Mouse (Mus musculus) urinary bladder, postnatal 10 days (tissue): ENCODE results near the gene Gm12394.
"Not testable (repeated sequence)": the region's sequence is repeated elsewhere in the genome, so short reads cannot be mapped to it uniquely, and the experiment has no call there.

Experiments used
- DNase-seq: peaks from one replicate; pipeline ENCODE4 v3.0.0; 2022; ENCODE audit warnings: low spot score

Gene Gm12394

GRCm38 (mm10) chr4:42856671-42857070, at the start of gene Gm12394:
TSS of gene Gm12394 (minus strand) at chr4:42856771.
- DNase-seq, result not testable (repeated sequence)

GRCm38 (mm10) chr4:42904966-42905365, 48.4 kb upstream of the Gm12394 start:
- DNase-seq, result no peak

- DNase-seq, result no peak
Measured at GRCm38 (mm10) chr4:42904523-42904922, 48.0 kb upstream of the Gm12394 start.

GRCm38 (mm10) chr4:42903942-42904341, 47.4 kb upstream of the Gm12394 start:
- no peak for DNase-seq

DNA sequence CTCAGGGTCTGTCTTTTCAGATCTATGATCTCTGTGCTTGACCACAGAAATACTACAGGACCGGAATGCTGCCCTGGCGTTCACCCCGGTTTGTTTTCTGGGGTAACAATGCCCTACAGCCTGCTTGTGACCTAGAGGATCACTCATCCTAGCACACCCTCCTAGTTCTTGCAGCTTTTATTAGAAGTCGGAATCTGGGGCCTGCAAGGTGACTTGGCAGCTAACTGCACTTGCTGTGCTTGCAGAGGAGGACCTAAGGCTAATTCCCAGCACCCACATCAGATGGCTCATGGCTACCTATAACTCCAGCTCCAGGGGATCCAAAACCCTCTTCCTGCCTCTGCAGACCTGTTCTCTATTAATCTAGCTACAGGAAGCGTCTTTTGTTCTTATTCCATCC, 46.2 kb upstream of the Gm12394 start:
- no peak for DNase-seq

DNA sequence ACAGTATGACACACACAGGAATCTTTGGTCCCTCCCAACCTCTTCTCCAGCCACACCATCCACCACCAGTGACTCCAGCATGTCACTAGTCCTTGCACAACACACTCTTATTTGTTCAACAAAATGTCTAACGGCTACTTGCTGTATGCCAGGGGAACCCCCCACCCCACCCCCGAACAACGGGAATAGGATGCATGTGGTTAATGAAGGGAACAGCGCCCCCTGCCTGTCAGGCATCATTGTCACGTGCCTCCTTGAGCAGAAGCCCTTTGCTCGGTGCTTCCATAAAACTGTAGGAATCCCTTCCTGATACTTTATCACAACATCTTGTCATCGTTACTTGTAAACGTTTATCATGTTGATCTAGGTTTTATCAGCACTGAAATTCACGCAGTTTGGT, 45.6 kb upstream of the Gm12394 start:
- no peak for DNase-seq

- DNase-seq, result no peak
Measured at GRCm38 (mm10) chr4:42900878-42901277, 44.3 kb upstream of the Gm12394 start.

DNA sequence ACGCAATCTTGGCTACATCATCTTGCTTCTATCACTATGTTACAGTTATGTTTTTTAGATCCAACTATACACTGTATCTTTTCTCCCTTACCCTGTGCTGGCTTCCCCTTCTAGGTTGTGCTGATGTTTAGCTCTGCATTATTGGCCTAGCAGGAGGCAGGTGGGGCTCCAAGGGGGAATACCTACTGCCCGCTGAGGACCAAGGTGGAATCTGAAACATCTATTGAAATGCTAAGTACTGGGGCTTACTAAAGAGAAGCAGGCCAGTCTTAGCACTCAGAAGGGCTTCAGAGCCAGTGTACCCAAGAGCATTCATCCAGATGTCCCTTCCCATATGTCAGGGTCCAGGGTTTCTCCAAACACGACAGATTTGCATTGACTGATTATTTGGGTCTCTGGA, 42.3 kb upstream of the Gm12394 start:
- DNase-seq, result no peak

DNA sequence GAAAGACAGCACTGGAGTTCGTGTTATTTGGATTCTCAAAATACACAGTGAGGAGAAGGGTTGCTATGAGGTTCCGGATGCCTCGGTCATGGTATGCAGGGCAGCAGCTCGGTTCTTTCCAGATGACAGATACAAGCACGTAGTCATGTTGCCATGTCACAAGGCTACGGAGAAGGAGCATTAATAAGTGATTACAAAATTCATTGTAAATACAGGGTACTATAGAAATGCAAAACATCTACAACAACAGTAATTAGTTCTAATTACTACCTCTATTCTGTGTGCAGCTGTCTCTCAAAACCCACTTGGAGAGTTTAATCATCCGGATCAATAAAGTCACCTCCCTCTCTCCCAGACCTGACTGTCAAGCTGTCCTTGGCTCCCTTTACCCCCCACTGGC, 38.5 kb upstream of the Gm12394 start:
- DNase-seq, result no peak

GRCm38 (mm10) chr4:42891176-42891575, 34.6 kb upstream of the Gm12394 start:
- no peak for DNase-seq

DNA sequence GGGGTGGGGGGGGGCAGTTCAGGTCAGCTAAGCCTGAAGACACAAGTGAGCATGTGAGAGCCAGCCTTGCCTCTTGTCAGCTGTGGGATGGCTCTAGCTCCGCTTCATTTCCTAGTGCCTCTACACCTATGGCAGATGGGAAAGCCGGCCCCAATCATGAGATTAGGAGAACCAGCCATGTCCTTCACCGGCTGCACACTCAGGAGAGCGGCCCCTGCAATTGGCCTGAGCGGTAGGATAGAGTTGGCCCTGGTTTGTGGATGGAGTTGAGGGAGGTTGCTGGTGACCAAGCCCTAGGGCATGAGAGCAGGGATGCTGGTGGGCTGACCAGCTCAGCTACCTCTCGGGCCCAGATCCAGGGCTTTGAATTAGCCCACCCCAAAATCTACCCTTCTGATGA, 32.2 kb upstream of the Gm12394 start:
- DNase-seq, result no peak

GRCm38 (mm10) chr4:42886926-42887325, 30.4 kb upstream of the Gm12394 start:
- DNase-seq, result no peak

DNA sequence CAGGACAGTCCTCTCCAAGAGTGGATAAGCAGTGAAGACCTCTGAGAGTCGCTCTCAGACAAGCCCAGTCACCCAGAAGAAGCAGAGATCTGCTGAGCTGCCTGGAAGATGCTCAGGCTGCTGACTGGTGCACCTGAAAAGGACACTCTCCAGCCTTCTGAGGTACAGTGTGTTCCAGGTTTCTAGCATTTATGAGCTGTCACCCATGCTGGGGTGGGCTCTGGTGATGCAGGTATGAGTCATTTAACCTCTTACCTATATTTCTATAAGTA, 24.0 kb upstream of the Gm12394 start:
- no peak for DNase-seq

DNA sequence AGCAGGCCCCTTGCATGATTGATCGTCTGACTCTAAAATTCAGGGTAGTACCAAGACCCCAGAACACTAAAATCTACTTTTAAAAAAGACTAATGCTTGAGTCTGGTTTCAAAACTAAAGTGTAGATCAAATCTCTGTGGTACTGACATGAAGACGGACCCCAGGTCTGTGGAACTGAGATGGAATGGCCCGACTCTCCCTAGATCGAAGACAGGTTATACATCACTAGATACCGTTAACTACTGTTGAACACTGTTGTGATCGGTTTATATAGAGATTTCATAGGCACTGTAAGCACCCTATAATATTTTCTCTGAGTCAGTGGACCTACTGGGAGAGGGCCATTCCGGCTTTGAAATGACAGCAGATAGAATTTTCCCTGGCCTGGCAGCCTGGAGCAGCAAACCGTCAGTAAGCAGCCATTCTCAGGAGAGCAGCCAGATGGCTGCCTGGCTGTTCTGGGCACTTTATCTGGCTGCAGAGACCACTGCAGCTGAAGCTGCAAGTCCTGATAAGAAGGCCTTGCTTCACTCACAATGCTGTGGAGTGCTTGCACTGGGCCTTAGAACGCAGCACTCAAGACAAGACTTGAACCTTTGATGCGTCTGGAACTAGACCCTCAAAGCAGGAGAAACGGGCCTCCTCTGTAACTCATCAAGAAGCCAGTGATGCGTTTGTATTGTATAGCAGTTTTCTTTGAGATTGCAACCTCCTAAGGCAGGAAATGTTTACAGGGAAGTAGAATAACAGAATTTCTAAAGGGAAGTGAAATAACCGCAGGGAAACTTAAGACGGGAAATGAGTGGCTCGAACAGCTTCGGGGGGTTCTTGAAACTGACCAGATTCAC, 23.5 kb upstream of the Gm12394 start:
- no peak for DNase-seq

GRCm38 (mm10) chr4:42877657-42878056, 21.1 kb upstream of the Gm12394 start:
- DNase-seq, result no peak

- DNase-seq, result no peak
Measured at GRCm38 (mm10) chr4:42876586-42877291, 20.2 kb upstream of the Gm12394 start.

DNA sequence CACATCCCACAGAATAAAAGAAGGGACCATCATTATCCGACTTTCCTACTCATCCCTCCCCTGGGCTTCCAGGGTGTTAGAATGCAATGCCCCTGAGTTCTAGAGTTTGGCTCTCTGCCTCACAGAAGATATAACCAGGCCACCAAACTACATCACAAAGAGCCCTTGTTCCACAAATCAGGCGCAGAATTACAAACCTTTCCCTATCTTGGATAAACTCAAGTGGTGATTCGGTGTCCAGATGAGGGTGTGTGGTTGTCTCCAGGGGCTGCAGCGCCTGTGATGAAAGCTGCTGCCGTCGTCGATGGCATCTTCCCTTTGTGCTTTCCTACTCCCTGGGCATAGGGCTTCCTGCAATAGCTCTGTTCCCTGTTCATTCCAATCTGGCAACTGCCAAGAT, 17.6 kb upstream of the Gm12394 start, which contains the start of gene Fam205c:
TSS of gene Fam205c (minus strand) at position 101 of the 400 bp plus-strand sequence.
- DNase-seq, result no peak

GRCm38 (mm10) chr4:42872746-42873435, 16.3 kb upstream of the Gm12394 start:
- no peak for DNase-seq

DNA sequence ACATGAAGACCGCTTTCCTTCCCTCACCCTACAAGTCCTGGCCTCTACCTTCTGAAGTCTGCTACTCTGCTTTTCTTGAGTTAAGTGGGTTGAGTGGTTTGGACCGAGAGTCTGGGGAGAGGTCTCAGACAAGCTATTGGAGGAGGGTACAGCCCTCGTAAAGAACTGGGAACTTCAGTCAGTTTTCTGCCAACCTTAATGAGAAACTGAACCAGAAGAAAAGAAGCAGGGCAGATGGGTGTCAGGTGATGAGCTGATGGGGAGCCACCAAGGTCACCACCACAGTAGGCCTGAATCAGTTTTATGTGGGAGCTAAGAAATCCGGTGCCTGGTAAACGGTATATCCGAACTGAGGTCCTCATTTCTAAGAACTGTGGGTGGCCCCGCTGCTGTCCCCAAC, 15.6 kb upstream of the Gm12394 start:
- no peak for DNase-seq

GRCm38 (mm10) chr4:42870748-42871147, 14.2 kb upstream of the Gm12394 start:
- no peak for DNase-seq

GRCm38 (mm10) chr4:42868193-42868592, 11.6 kb upstream of the Gm12394 start:
- DNase-seq, result no peak

DNA sequence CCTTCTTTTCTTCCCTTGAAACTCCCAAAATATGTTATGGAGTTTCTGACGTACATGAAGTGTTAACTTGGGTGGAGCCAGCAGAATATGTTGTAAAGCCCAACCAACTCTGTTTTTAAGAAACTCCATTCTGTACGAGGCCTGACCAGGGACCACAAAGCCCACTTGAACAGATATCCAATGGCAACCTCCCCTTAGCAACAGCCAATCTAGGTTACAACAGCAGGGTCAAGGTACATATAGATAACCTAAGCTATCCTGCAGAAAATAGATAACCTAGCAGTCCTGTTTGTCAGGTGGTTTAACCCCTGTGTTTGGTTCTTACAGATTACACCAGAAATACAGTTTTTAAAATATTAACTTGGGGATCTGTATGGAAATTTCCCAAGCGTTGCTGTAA, 10.8 kb upstream of the Gm12394 start:
- no peak for DNase-seq

DNA sequence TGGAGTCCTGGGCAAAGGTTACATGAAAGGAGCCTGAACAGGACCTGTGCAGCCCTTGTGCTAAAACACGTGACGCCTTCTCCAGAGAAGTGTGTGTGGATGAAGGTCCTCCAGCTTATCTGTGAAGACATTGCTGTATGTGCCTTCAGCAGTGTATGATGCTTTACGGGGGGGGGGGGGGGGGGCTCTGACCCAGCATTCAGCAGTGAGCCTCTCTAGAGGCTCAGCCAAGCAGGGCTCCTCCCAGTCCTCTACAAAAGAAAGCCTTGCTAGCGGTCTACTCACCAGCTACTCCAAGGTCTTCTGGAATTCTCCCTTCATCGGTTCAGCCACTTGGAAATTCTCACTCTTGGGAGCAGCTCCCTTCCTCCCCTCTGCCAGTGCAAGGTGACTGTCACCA, 6.9 kb upstream of the Gm12394 start:
- DNase-seq, result not testable (repeated sequence)
